Mouse (Mus musculus) adrenal gland, adult 2 months (tissue): ENCODE measurements around the gene Mrto4. TPM values are rescaled to one million over a fixed set of nuclear protein-coding genes. Genes with fewer than 3 reads are reported as not detected.

Experiments
- microRNA-seq, 2 experiments: library from miRNA; unstranded; fragments of <30 nt; microRNA quantifications; one replicate each; pipeline ENCODE4 v1.2.0; 2021
- polyA plus RNA-seq: library from polyadenylated mRNA; depleted of rRNA; stranded (reverse); fragments of >200 nt; gene quantifications from 2 replicates; pipeline ENCODE4 v1.2.3, GENCODE M21; 2012; rRNA removed
- total RNA-seq, 2 experiments: library from RNA; stranded (reverse); gene quantifications; 2 replicates each; pipeline ENCODE4 v1.2.3; 2021

Gene Mrto4
- total and polyA plus RNA-seq, 3 experiments, result 18.3 to 70.6 (median 54.1) TPM

Small RNA genes lying within 50 kb of the gene (microRNA-seq; reads per million reads assigned to microRNA genes)
- 0 to 0.41 reads per million in 2 experiments for gene Gm24245
- gene Gm25732, result 0 to 1.3 reads per million in 2 experiments

Other genes starting within 250 kb of the Mrto4 start
- gene Minos1, start 221.5 kb downstream of the Mrto4 start, total RNA-seq, result 100 to 1,000 TPM; 333 to 412 TPM
- 26.7 and 38.9 TPM in 2 replicates for gene Minos1, start 221.5 kb downstream of the Mrto4 start, polyA plus RNA-seq
- gene Capzb, start 159.7 kb downstream of the Mrto4 start, total RNA-seq, result 100 to 1,000 TPM; 312 to 392 TPM
- gene Capzb, start 159.7 kb downstream of the Mrto4 start, polyA plus RNA-seq, result 140 and 199 TPM in 2 replicates
- 1 to 10 TPM; 9.2 to 9.5 TPM for gene Pqlc2, start 41.9 kb downstream of the Mrto4 start, total RNA-seq
- 28.2 and 30.1 TPM in 2 replicates for gene Pqlc2, start 41.9 kb downstream of the Mrto4 start, polyA plus RNA-seq
- 10 to 100 TPM; 59.7 to 61.3 TPM for gene Akr7a5, start 41.8 kb downstream of the Mrto4 start, total RNA-seq
- 131 and 157 TPM in 2 replicates for gene Akr7a5, start 41.8 kb downstream of the Mrto4 start, polyA plus RNA-seq
- gene Emc1, start within 50 bp of the Mrto4 start, total RNA-seq, result 10 to 100 TPM; 50.3 to 61.3 TPM
- 42.1 and 53.3 TPM in 2 replicates for gene Emc1, start within 50 bp of the Mrto4 start, polyA plus RNA-seq
- gene Ubr4, start within 50 bp of the Mrto4 start, total RNA-seq, result 100 to 1,000 TPM; 123 to 184 TPM
- gene Ubr4, start within 50 bp of the Mrto4 start, polyA plus RNA-seq, result 174 and 180 TPM in 2 replicates
- gene Iffo2, start 178.0 kb upstream of the Mrto4 start, total RNA-seq, result 10 to 100 TPM; 11.5 to 13.2 TPM
- gene Iffo2, start 178.0 kb upstream of the Mrto4 start, polyA plus RNA-seq, result 6.3 and 6.4 TPM in 2 replicates